Mouse (Mus musculus) liver, postnatal 0 days (tissue): Measurements from ENCODE around the gene Brk1. TPM values are rescaled to one million over a fixed set of nuclear protein-coding genes. Genes with fewer than 3 reads are reported as not detected.

Experiments
- ATAC-seq: fragments of 200-750 bp; cut with Nextera tagmentation; 2 replicates; pipeline ENCODE4 v1.8.0; 2017; ENCODE audit warnings: mild to moderate bottlenecking, moderate library complexity
- DNase-seq: peaks from one replicate; pipeline ENCODE4 v3.0.0-alpha.2; 2016
- H3K27ac ChIP-seq: fragments of 300-500 bp; sonication (generic); 2 replicates; pipeline ENCODE4 v1.5.1; 2014; ENCODE audit warnings: antibody characterized with exemption, moderate library complexity, mild to moderate bottlenecking, low read depth
- H3K27me3 ChIP-seq: fragments of 300-500 bp; sonication (generic); 2 replicates; pipeline ENCODE4 v1.6.1; 2014; ENCODE audit warnings: low read length, control low read depth, mixed read lengths; ENCODE audit not compliant: insufficient read depth
- H3K36me3 ChIP-seq: fragments of 300-500 bp; sonication (generic); replicated peaks from 2 replicates; pipeline ENCODE4 v1.6.1; 2014; ENCODE audit warnings: mild to moderate bottlenecking, control low read depth, low read length, moderate library complexity, mixed read lengths; ENCODE audit not compliant: insufficient read depth
- H3K4me1 ChIP-seq: fragments of 300-500 bp; sonication (generic); 2 replicates; pipeline ENCODE4 v1.6.1; 2014; ENCODE audit warnings: antibody characterized with exemption, mild to moderate bottlenecking, control low read depth; ENCODE audit not compliant: insufficient read depth
- H3K4me2 ChIP-seq: fragments of 300-500 bp; sonication (generic); 2 replicates; pipeline ENCODE4 v1.6.1; 2014; ENCODE audit warnings: low read depth, mild to moderate bottlenecking, low read length, moderate library complexity, mixed read lengths
- H3K4me3 ChIP-seq: fragments of 300-500 bp; sonication (generic); 2 replicates; pipeline ENCODE4 v1.5.1; 2014; ENCODE audit warnings: low read depth, low read length
- H3K9ac ChIP-seq: fragments of 300-500 bp; sonication (generic); replicated peaks from 2 replicates; pipeline ENCODE4 v1.6.1; 2014; ENCODE audit warnings: mild to moderate bottlenecking, moderate library complexity
- H3K9me3 ChIP-seq: fragments of 300-500 bp; sonication (generic); 2 replicates; pipeline ENCODE4 v1.6.1; 2016; ENCODE audit warnings: mild to moderate bottlenecking, control low read depth, low read length, mixed read lengths
- CTCF ChIP-seq: sonication (generic); IDR thresholded peaks from 2 replicates; pipeline ENCODE4 v1.5.1; 2016; ENCODE audit warnings: antibody characterized with exemption, low read depth
- EP300 ChIP-seq: IDR thresholded peaks from 2 replicates; pipeline ENCODE4 v1.6.1; 2016; ENCODE audit warnings: antibody characterized with exemption, low read depth, mild to moderate bottlenecking
- WGBS: fragments of 180-500 bp; shearing (Covaris S2); extraction: QIAGEN DNeasy Blood & Tissue Kit; methylation state at CpG from one replicate; pipeline ENCODE4 v1.1.7; 2014; ENCODE audit not compliant: insufficient replicate concordance; 5-methylcytosine and 5-hydroxymethylcytosine counted together
- polyA plus RNA-seq: library from polyadenylated mRNA; unstranded; fragments of >200 nt; fragmentation: Nextera tagmentation; extraction: Ambion mirVana; gene quantifications from 2 replicates; pipeline ENCODE4 v1.2.1, GENCODE M21; 2015

Gene Brk1
- polyA plus RNA-seq, 1 experiment from 2014 or later: 88.9 TPM

- Histone ChIP-seq H3K9me3 (peaks cover 4% of the 10 kb centered on the region; the same call in 1 of the 2 replicates), H3K36me3 (no peaks in the 10 kb centered on the region; the same call in 1 of the 2 replicates), H3K27me3 (no peaks in the 10 kb centered on the region), H3K27ac (peak overlapping the region; percentile 86), H3K4me1 (peaks cover 50% of the 10 kb centered on the region), H3K4me2 (peak overlapping the region; percentile 36; the same call in 1 of the 2 replicates), H3K9ac (peak overlapping the region; percentile 41; the same call in 1 of the 2 replicates), H3K4me3 (no peak overlapping the region)
- TF ChIP-seq CTCF (no peak), EP300 (no peak)
- DNase-seq: peak; percentile 41
- 53% methylated on average over 14 of the region's 14 CpGs for WGBS
- 0 out of 2 replicates have a peak, but pooled peaks have one; percentile 11 for ATAC-seq
Observed at GRCm38 (mm10) chr6:113660492-113661352, 56.1 kb downstream of the Brk1 start.

DNA sequence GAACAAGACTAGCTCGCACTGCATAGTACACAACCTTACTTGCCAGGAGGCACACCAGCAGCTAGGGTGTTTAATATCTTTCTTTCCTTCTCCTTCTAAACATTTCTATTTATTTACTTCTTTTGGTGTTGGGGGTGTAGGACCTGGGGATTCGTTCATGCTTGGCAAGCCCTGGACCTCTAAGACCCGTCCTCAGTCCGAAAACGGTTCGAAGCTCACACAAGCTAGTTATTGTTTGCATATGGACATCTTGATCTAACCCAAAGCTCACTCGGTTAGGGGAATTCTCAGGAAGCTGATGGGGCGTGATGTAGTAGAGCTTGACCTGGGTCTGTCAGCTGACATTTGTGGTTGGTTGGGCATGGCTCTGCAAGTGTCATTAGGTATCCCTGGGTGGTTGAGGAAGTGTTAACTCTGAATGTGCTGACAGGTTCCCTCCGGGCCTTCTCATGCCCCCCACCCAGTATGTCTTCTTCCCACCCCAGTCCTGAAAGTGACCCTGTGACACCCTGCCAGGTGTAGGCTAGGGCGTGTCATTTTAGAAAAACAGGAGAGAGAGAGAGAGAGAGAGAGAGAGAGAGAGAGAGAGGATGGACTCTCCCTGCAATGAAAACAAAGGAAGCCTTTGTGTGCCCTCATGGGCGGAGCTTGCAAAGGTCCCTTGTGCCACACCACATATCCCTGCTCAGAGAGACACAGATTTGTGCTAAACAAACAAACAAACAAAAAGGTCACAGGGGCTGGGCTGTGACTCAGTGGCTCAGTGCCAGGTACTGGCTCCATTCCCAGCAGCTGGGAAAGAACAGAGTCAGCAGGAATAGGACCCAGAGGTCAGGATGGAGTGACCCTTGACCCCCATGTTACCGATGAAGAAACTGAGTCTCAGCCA lies 57.0 kb downstream of the Brk1 start:
- Histone ChIP-seq H3K9me3 (peaks cover 4% of the 10 kb centered on the region; the same call in 1 of the 2 replicates), H3K27ac (peak overlapping the region; percentile 86), H3K9ac (no peak overlapping the region), H3K4me3 (no peak overlapping the region), H3K4me2 (0 out of 2 replicates have a peak overlapping the region, but pooled peaks have one; percentile 36), H3K4me1 (peaks cover 50% of the 10 kb centered on the region), H3K36me3 (no peaks in the 10 kb centered on the region; the same call in 1 of the 2 replicates), H3K27me3 (no peaks in the 10 kb centered on the region)
- WGBS: 52% methylated on average over 12 of the region's 12 CpGs
- peak; percentile 68 for ATAC-seq
- no peak for TF ChIP-seq CTCF
- 0 out of 2 replicates have a peak, but pooled peaks have one; percentile 27 for TF ChIP-seq EP300
- peak; percentile 74 for DNase-seq

- H3K27ac ChIP-seq: peak overlapping the region; percentile 86
- H3K9ac ChIP-seq: no peak overlapping the region
- no peak overlapping the region for H3K4me2 ChIP-seq
- no peak for DNase-seq
- peaks cover 47% of the 10 kb centered on the region for H3K4me1 ChIP-seq
- H3K27me3 ChIP-seq: no peaks in the 10 kb centered on the region
- 87% methylated on average over 8 of the region's 8 CpGs for WGBS
- peaks cover 3% of the 10 kb centered on the region; the same call in 1 of the 2 replicates for H3K36me3 ChIP-seq
- peaks cover 4% of the 10 kb centered on the region; the same call in 1 of the 2 replicates for H3K9me3 ChIP-seq
- no peak for ATAC-seq
- no peak overlapping the region for H3K4me3 ChIP-seq
- peak; percentile 38; the same call in 1 of the 2 replicates for TF ChIP-seq CTCF
- no peak for TF ChIP-seq EP300
Observed at GRCm38 (mm10) chr6:113662964-113663700, 58.6 kb downstream of the Brk1 start.

DNA sequence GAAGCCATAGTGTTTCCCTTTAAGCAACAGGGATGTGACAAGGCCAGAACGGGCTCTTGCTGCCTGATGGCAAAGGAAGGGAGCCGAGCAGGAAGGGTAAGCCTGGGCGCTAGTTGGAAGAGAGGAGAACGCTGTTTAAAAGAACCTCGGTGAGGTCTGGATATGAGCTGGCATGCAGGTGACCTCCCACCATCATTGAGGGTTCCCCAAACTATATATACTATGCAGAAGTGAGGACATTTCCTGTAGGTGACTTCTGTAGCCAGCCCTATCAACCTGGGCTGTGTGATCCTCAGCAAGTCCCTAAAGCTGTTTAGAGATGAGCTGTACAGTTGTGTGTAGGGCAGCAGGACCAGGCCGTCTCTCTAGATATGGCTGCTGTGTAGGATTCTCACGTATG lies 59.7 kb downstream of the Brk1 start:
- TF ChIP-seq EP300 (no peak), CTCF (no peak)
- WGBS: 75% methylated on average over 7 of the region's 7 CpGs
- H3K27ac ChIP-seq: no peak overlapping the region
- H3K9ac ChIP-seq: no peak overlapping the region
- no peak overlapping the region for H3K4me2 ChIP-seq
- ATAC-seq (no peak), DNase-seq (no peak)
- peaks cover 3% of the 10 kb centered on the region; the same call in 1 of the 2 replicates for H3K36me3 ChIP-seq
- peaks cover 49% of the 10 kb centered on the region for H3K4me1 ChIP-seq
- H3K9me3 ChIP-seq: peaks cover 4% of the 10 kb centered on the region; the same call in 1 of the 2 replicates
- H3K27me3 ChIP-seq: no peaks in the 10 kb centered on the region
- no peak overlapping the region for H3K4me3 ChIP-seq

Other genes starting within 250 kb of the Brk1 start
- gene Tada3, start 226.9 kb upstream of the Brk1 start, polyA plus RNA-seq: 11.1 and 11.9 TPM in 2 replicates
- gene Arpc4, start 226.7 kb upstream of the Brk1 start, polyA plus RNA-seq: 188 and 198 TPM in 2 replicates
- 0.38 and 0.83 TPM in 2 replicates for gene Ttll3, start 215.5 kb upstream of the Brk1 start, polyA plus RNA-seq
- gene Rpusd3, start 185.4 kb upstream of the Brk1 start, polyA plus RNA-seq: 17.1 and 20.5 TPM in 2 replicates
- 5.9 and 8.2 TPM in 2 replicates for gene Cidec, start 169.0 kb upstream of the Brk1 start, polyA plus RNA-seq
- 49.2 and 49.9 TPM in 2 replicates for gene Jagn1, start 162.2 kb upstream of the Brk1 start, polyA plus RNA-seq
- gene Il17re, start 146.3 kb upstream of the Brk1 start, polyA plus RNA-seq: 0.26 and 0.49 TPM in 2 replicates
- 12.9 and 13.1 TPM in 2 replicates for gene Il17rc, start 133.3 kb upstream of the Brk1 start, polyA plus RNA-seq
- gene Creld1, start 121.5 kb upstream of the Brk1 start, polyA plus RNA-seq: 13.8 and 14.0 TPM in 2 replicates
- 0.13 and 0.14 TPM in 2 replicates for gene Prrt3, start 102.8 kb upstream of the Brk1 start, polyA plus RNA-seq
- 42.1 and 43.0 TPM in 2 replicates for gene Emc3, start 73.1 kb upstream of the Brk1 start, polyA plus RNA-seq
- 3.1 and 4.5 TPM in 2 replicates for gene Fancd2, start 73.1 kb upstream of the Brk1 start, polyA plus RNA-seq
- gene Fancd2os, start 4.1 kb upstream of the Brk1 start, polyA plus RNA-seq: 0.12 and 0.14 TPM in 2 replicates
- 10.0 and 12.9 TPM in 2 replicates for gene Vhl, start 19.2 kb downstream of the Brk1 start, polyA plus RNA-seq
- 9.2 and 10.8 TPM in 2 replicates for gene Irak2, start 33.7 kb downstream of the Brk1 start, polyA plus RNA-seq
- gene Tatdn2, start 92.3 kb downstream of the Brk1 start, polyA plus RNA-seq: 0.62 and 0.83 TPM in 2 replicates
- gene Ghrl, start 115.1 kb downstream of the Brk1 start, polyA plus RNA-seq: 0.70 TPM in 1 of 2 replicates, not detected in the other
- 102 and 110 TPM in 2 replicates for gene Sec13, start 136.0 kb downstream of the Brk1 start, polyA plus RNA-seq